Mouse (Mus musculus): ENCODE measurements around the gene Idh2. TPM values are rescaled to one million over a fixed set of nuclear protein-coding genes. Genes with fewer than 3 reads are reported as not detected.

Gene Idh2
- total RNA-seq (2014; rRNA removed; ENCODE audit: low replicate concordance) (3,422 and 3,660 TPM in 2 replicates), polyA plus RNA-seq (2015; fragmentation: Nextera tagmentation; extraction: Ambion mirVana) (2,757 and 2,826 TPM in 2 replicates)

DNA sequence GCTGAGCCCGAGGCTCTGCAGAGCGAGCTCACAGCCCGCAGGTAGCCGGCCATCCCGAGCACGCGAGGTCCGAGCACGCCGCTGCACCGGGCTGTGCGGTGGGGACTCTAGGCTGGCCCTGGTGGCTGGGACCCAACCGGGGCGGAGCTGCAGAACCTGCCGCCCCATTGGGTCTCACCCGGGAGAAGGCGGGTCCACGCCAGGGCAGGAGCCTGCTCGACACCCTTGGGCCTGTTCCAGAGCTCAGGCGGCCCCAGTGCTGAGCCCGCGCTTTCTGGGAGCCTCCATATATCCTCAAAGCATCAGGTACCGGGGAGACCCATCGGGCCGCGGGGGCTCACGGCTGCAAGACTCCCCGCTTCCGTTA, at the start of gene Idh2:
Gene Idh2, minus strand, starts transcription at position 169 of the 367 bp plus-strand sequence.
- H3K4me3 ChIP-seq (ENCODE audit: low read depth, low read length) = peak within 1 kb of the TSS; percentile 88
- H3K4me1 ChIP-seq (ENCODE audit: control insufficient read depth, insufficient read depth) = peaks cover 24% of the 10 kb centered on the region
- peak within 1 kb of the TSS; percentile 77 for H3K4me2 ChIP-seq (ENCODE audit: low read depth, low read length)
- WGBS = 0% methylated on average over 27 of the region's 29 CpGs
- peak within 1 kb of the TSS; percentile 100 for H3K27ac ChIP-seq (ENCODE audit: low read depth)
- ATAC-seq (ENCODE audit: insufficient read depth, low read depth) = peak; percentile 89
- no peak for TF ChIP-seq EP300 (IDR thresholded peaks at IDR 0.05; ENCODE audit: low read depth)
- TF ChIP-seq CTCF (IDR thresholded peaks at IDR 0.05; ENCODE audit: low read depth) = no peak
- no peaks in the 10 kb centered on the region for H3K27me3 ChIP-seq (ENCODE audit: control insufficient read depth, insufficient read depth, low read length)
- H3K36me3 ChIP-seq (replicated peaks; ENCODE audit: control insufficient read depth, insufficient read depth, low read length) = peaks cover 3% of the 10 kb centered on the region; the same call in 1 of the 2 replicates
- no peaks in the 10 kb centered on the region for H3K9me3 ChIP-seq (replicated peaks; ENCODE audit: control insufficient read depth, low read length)
- DNase-seq (ENCODE audit: low spot score) = peak; percentile 87
- H3K9ac ChIP-seq (replicated peaks; ENCODE audit: low read depth, low read length) = peak within 1 kb of the TSS; percentile 99

DNA sequence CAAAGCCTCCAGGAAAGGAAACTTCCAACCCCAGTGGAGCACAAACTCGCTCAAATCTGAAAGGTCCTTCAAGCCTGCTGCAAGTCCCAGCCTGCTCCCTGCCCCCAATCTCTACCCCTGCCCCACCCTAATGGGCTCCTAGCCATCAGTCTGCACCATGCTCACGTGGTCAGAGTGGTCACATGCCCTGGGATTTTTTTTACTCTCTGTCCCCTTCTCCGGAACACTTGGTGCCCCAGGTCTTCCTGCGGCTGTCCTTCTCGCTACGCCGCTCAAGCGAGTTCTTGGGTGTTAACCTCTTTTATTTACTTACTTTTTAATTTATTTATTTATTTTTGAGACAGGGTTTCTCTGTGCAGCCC, 45.7 kb upstream of the Idh2 start:
- Histone ChIP-seq H3K27ac (ENCODE audit: low read depth) (peak overlapping the region; percentile 90), H3K36me3 (replicated peaks; ENCODE audit: control insufficient read depth, insufficient read depth, low read length) (no peaks in the 10 kb centered on the region), H3K4me1 (ENCODE audit: control insufficient read depth, insufficient read depth) (peaks cover 22% of the 10 kb centered on the region), H3K9me3 (replicated peaks; ENCODE audit: control insufficient read depth, low read length) (no peaks in the 10 kb centered on the region), H3K27me3 (ENCODE audit: control insufficient read depth, insufficient read depth, low read length) (no peaks in the 10 kb centered on the region), H3K9ac (replicated peaks; ENCODE audit: low read depth, low read length) (peak overlapping the region; percentile 15; the same call in 1 of the 2 replicates), H3K4me3 (ENCODE audit: low read depth, low read length) (no peak overlapping the region), H3K4me2 (ENCODE audit: low read depth, low read length) (no peak overlapping the region)
- 35% methylated on average over 8 of the region's 8 CpGs for WGBS
- TF ChIP-seq EP300 (IDR thresholded peaks at IDR 0.05; ENCODE audit: low read depth) (peak; percentile 77), CTCF (IDR thresholded peaks at IDR 0.05; ENCODE audit: low read depth) (no peak)
- ATAC-seq (ENCODE audit: insufficient read depth, low read depth) (peak; percentile 93), DNase-seq (ENCODE audit: low spot score) (peak; percentile 87)

GRCm38 (mm10) chr7:80160293-80160944, 45.2 kb upstream of the Idh2 start:
- Histone ChIP-seq H3K27me3 (ENCODE audit: control insufficient read depth, insufficient read depth, low read length) (no peaks in the 10 kb centered on the region), H3K4me3 (ENCODE audit: low read depth, low read length) (no peak overlapping the region), H3K9ac (replicated peaks; ENCODE audit: low read depth, low read length) (no peak overlapping the region), H3K9me3 (replicated peaks; ENCODE audit: control insufficient read depth, low read length) (no peaks in the 10 kb centered on the region), H3K27ac (ENCODE audit: low read depth) (peak overlapping the region; percentile 90), H3K4me1 (ENCODE audit: control insufficient read depth, insufficient read depth) (peaks cover 22% of the 10 kb centered on the region), H3K36me3 (replicated peaks; ENCODE audit: control insufficient read depth, insufficient read depth, low read length) (no peaks in the 10 kb centered on the region), H3K4me2 (ENCODE audit: low read depth, low read length) (no peak overlapping the region)
- TF ChIP-seq CTCF (IDR thresholded peaks at IDR 0.05; ENCODE audit: low read depth) (no peak), EP300 (IDR thresholded peaks at IDR 0.05; ENCODE audit: low read depth) (no peak)
- ATAC-seq (ENCODE audit: insufficient read depth, low read depth) (peak; percentile 27; the same call in 1 of the 2 replicates), DNase-seq (ENCODE audit: low spot score) (no peak)
- WGBS = 56% methylated on average over 7 of the region's 7 CpGs

DNA sequence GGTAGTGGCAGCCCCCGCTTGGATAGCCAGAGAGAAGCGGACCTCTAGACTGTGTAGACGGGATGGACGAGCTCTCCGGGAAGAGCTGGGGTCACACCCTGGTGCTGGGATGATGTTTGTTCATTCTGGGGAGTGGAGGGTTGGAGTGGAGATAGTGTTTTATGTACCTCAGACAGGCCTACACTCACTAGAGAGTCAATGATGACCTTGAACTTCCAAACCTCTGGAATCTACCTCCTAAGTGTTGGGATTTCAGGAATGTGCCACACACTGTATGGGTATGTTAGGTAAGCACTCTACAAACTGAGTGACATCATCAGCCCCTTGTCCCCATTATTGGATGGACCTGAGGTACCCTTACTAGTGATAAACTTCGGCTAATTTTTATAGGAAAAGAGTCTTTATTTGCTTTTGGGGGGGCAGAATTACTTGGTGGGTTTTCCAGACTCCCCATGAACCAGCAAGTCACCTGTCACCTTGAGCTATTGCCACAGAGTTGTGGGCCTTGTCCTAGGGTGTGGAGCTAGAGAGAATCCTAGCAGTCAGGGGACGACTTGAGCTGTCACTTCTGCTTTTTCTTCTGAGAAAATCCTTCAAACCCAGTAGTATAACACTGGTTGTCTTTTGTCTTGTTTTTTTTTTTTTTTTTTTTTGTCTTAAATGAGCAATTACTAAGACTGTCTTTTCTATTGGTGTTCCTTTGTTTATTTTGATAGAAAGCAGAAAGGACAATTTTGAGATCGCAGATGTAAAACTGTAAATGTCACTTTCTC, 43.5 kb upstream of the Idh2 start:
- no peak for ATAC-seq (ENCODE audit: insufficient read depth, low read depth)
- H3K27me3 ChIP-seq (ENCODE audit: control insufficient read depth, insufficient read depth, low read length) = no peaks in the 10 kb centered on the region

GRCm38 (mm10) chr7:80156711-80157227, 41.6 kb upstream of the Idh2 start:
- H3K27ac ChIP-seq (ENCODE audit: low read depth) = no peak overlapping the region
- peaks cover 22% of the 10 kb centered on the region for H3K4me1 ChIP-seq (ENCODE audit: control insufficient read depth, insufficient read depth)
- H3K36me3 ChIP-seq (replicated peaks; ENCODE audit: control insufficient read depth, insufficient read depth, low read length) = no peaks in the 10 kb centered on the region
- TF ChIP-seq CTCF (IDR thresholded peaks at IDR 0.05; ENCODE audit: low read depth) = peak; percentile 59
- TF ChIP-seq EP300 (IDR thresholded peaks at IDR 0.05; ENCODE audit: low read depth) = no peak
- no peaks in the 10 kb centered on the region for H3K27me3 ChIP-seq (ENCODE audit: control insufficient read depth, insufficient read depth, low read length)
- H3K4me2 ChIP-seq (ENCODE audit: low read depth, low read length) = no peak overlapping the region
- no peaks in the 10 kb centered on the region for H3K9me3 ChIP-seq (replicated peaks; ENCODE audit: control insufficient read depth, low read length)
- 56% methylated on average over 13 of the region's 13 CpGs for WGBS
- DNase-seq (ENCODE audit: low spot score) (peak; percentile 49), ATAC-seq (ENCODE audit: insufficient read depth, low read depth) (0 out of 2 replicates have a peak, but pooled peaks have one; percentile 15)
- no peak overlapping the region for H3K9ac ChIP-seq (replicated peaks; ENCODE audit: low read depth, low read length)
- H3K4me3 ChIP-seq (ENCODE audit: low read depth, low read length) = no peak overlapping the region

More for the DNA sequence above, 43.5 kb upstream of the Idh2 start:
- Histone ChIP-seq H3K4me2 (ENCODE audit: low read depth, low read length) (no peak overlapping the region), H3K9ac (replicated peaks; ENCODE audit: low read depth, low read length) (no peak overlapping the region), H3K9me3 (replicated peaks; ENCODE audit: control insufficient read depth, low read length) (no peaks in the 10 kb centered on the region), H3K36me3 (replicated peaks; ENCODE audit: control insufficient read depth, insufficient read depth, low read length) (no peaks in the 10 kb centered on the region), H3K4me3 (ENCODE audit: low read depth, low read length) (no peak overlapping the region), H3K27ac (ENCODE audit: low read depth) (0 out of 2 replicates have a peak overlapping the region, but pooled peaks have one; percentile 30), H3K4me1 (ENCODE audit: control insufficient read depth, insufficient read depth) (peaks cover 22% of the 10 kb centered on the region)
- 81% methylated on average over 8 of the region's 8 CpGs for WGBS
- no peak for DNase-seq (ENCODE audit: low spot score)
- TF ChIP-seq CTCF (IDR thresholded peaks at IDR 0.05; ENCODE audit: low read depth) (no peak), EP300 (IDR thresholded peaks at IDR 0.05; ENCODE audit: low read depth) (no peak)
